Mouse (Mus musculus): ENCODE data around the gene Xk. TPM values are rescaled to one million over a fixed set of nuclear protein-coding genes. Genes with fewer than 3 reads are reported as not detected.

Gene Xk
- polyA plus RNA-seq (2012; fragmentation: generic; extraction: Trizol) = under 1 TPM in 1 of 2 experiments, not detected in 1; 0.01 TPM

GRCm38 (mm10) chrX:9272460-9273361 is at the start of gene Xk:
Xk (plus strand) TSS chrX:9272756.

GRCm38 (mm10) chrX:9256766-9257165 is 15.8 kb upstream of the Xk start, which contains the start of gene Gm14862:
Gm14862 (minus strand) TSS chrX:9256899.

DNA sequence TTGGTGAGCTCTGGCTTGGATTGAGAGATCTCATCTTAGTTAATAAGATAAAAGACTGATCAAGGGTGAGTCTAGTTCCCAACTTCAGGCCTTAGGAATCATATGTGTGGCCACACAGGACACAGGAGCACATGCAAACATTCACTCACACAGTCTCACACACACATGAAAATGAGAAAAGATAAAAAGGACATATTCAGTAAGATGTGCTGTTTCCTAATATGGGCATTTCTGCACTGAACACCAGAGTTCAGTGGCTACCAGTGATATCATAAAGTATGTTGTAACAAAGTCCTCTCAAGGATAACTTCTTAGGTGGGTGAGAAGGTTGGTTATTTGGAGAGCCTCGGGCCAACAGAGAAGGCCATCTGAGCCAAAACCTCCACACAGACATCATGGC is 10.9 kb downstream of the Xk start, which contains the start of gene H2al1m:
H2al1m (plus strand) TSS at position 301 of the 400 bp plus-strand sequence.

GRCm38 (mm10) chrX:9350327-9350726 is 77.8 kb downstream of the Xk start, which contains the start of gene H2al1k:
H2al1k (plus strand) TSS chrX:9350627.

Other genes starting within 250 kb of the Xk start
- gene Fthl17e, start 239.3 kb upstream of the Xk start, polyA plus RNA-seq (2012; fragmentation: generic; extraction: Trizol) = under 1 TPM; 0.05 to 0.07 TPM
- gene Fthl17f, start 209.7 kb upstream of the Xk start, polyA plus RNA-seq (2012; fragmentation: generic; extraction: Trizol) = not detected
- gene 4930402K13Rik, start 168.2 kb upstream of the Xk start, polyA plus RNA-seq (2012; fragmentation: generic; extraction: Trizol) = not detected
- gene Lancl3, start 72.9 kb upstream of the Xk start, polyA plus RNA-seq (2012; fragmentation: generic; extraction: Trizol) = under 1 TPM; 0.02 to 0.15 TPM
- not detected for gene Gm14862, start 15.9 kb upstream of the Xk start, polyA plus RNA-seq (2012; fragmentation: generic; extraction: Trizol)
- not detected for gene H2al1m, start 11.0 kb downstream of the Xk start, polyA plus RNA-seq (2012; fragmentation: generic; extraction: Trizol)
- not detected for gene H2al1k, start 77.9 kb downstream of the Xk start, polyA plus RNA-seq (2012; fragmentation: generic; extraction: Trizol)
- gene Cybb, start 215.0 kb downstream of the Xk start, polyA plus RNA-seq (2012; fragmentation: generic; extraction: Trizol) = not detected